Mouse (Mus musculus) kidney, postnatal 10 days (tissue): ENCODE data around the gene Ehd1.

Experiments used
- DNase-seq: peaks from one replicate; pipeline ENCODE4 v3.0.0; 2021; ENCODE audit warnings: mixed read lengths

The Ehd1 gene

GRCm38 (mm10) chr19:6276426-6277421, at the start of gene Ehd1:
Gene Ehd1, plus strand, starts transcription at chr19:6276725.
- peak; percentile 99 for DNase-seq

GRCm38 (mm10) chr19:6226763-6227162, 49.8 kb upstream of the Ehd1 start:
- DNase-seq, result no peak

GRCm38 (mm10) chr19:6227864-6228263, 48.7 kb upstream of the Ehd1 start:
- no peak for DNase-seq

- no peak for DNase-seq
Measured at GRCm38 (mm10) chr19:6230411-6230810, 46.1 kb upstream of the Ehd1 start.

- no peak for DNase-seq
Measured at GRCm38 (mm10) chr19:6231036-6231435, 45.5 kb upstream of the Ehd1 start.

- peak; percentile 43 for DNase-seq
Measured at GRCm38 (mm10) chr19:6233647-6234046, 42.9 kb upstream of the Ehd1 start.

- no peak for DNase-seq
Measured at GRCm38 (mm10) chr19:6234337-6235083, 42.0 kb upstream of the Ehd1 start.

- peak; percentile 97 for DNase-seq
Measured at GRCm38 (mm10) chr19:6235084-6236052, 41.2 kb upstream of the Ehd1 start, which contains the start of gene Ppp2r5b. Gene Ppp2r5b, minus strand, starts transcription at chr19:6235872.

GRCm38 (mm10) chr19:6236053-6236441, 40.5 kb upstream of the Ehd1 start:
- DNase-seq, result peak; percentile 95

- DNase-seq, result no peak
Measured at GRCm38 (mm10) chr19:6236842-6237241, 39.7 kb upstream of the Ehd1 start.

- no peak for DNase-seq
Measured at GRCm38 (mm10) chr19:6238740-6239139, 37.8 kb upstream of the Ehd1 start.

GRCm38 (mm10) chr19:6240136-6240535, 36.4 kb upstream of the Ehd1 start:
- DNase-seq, result no peak

GRCm38 (mm10) chr19:6240725-6241124, 35.8 kb upstream of the Ehd1 start:
- no peak for DNase-seq

- DNase-seq, result peak; percentile 99
Measured at GRCm38 (mm10) chr19:6241274-6242107, 35.0 kb upstream of the Ehd1 start, which contains the start of gene Atg2a. Gene Atg2a, plus strand, starts transcription at chr19:6241668.

GRCm38 (mm10) chr19:6242281-6242680, 34.2 kb upstream of the Ehd1 start:
- peak; percentile 67 for DNase-seq

- DNase-seq, result no peak
Measured at GRCm38 (mm10) chr19:6243226-6243625, 33.3 kb upstream of the Ehd1 start.

GRCm38 (mm10) chr19:6245806-6246205, 30.7 kb upstream of the Ehd1 start:
- no peak for DNase-seq

- DNase-seq, result no peak
Measured at GRCm38 (mm10) chr19:6247526-6248300, 28.8 kb upstream of the Ehd1 start.

- no peak for DNase-seq
Measured at GRCm38 (mm10) chr19:6253021-6253420, 23.5 kb upstream of the Ehd1 start.

- peak; percentile 59 for DNase-seq
Measured at GRCm38 (mm10) chr19:6260428-6260827, 16.1 kb upstream of the Ehd1 start.

GRCm38 (mm10) chr19:6260946-6261345, 15.6 kb upstream of the Ehd1 start:
- DNase-seq, result no peak
